Mouse (Mus musculus) hindbrain, embryonic 16.5 days (tissue): Measurements from ENCODE around the gene Mpped1. TPM values are rescaled to one million over a fixed set of nuclear protein-coding genes. Genes with fewer than 3 reads are reported as not detected.

Experiments
- ATAC-seq: fragments of 200-750 bp; cut with Nextera tagmentation; 2 replicates; pipeline ENCODE4 v1.8.0; 2017; ENCODE audit warnings: moderate TSS enrichment, moderate library complexity
- H3K27ac ChIP-seq: fragments of 300-500 bp; sonication (generic); 2 replicates; pipeline ENCODE4 v1.5.1; 2014; ENCODE audit warnings: low read depth, mild to moderate bottlenecking, control low read depth, low read length, moderate library complexity
- H3K27me3 ChIP-seq: fragments of 300-500 bp; sonication (generic); replicated peaks from 2 replicates; pipeline ENCODE4 v1.6.1; 2014; ENCODE audit warnings: low read length; ENCODE audit not compliant: control insufficient read depth, insufficient read depth
- H3K36me3 ChIP-seq: fragments of 300-500 bp; sonication (generic); 2 replicates; pipeline ENCODE4 v1.6.1; 2014; ENCODE audit warnings: mild to moderate bottlenecking, low read length, moderate library complexity, mixed read lengths; ENCODE audit not compliant: control insufficient read depth, insufficient read depth
- H3K4me1 ChIP-seq: fragments of 300-500 bp; sonication (generic); 2 replicates; pipeline ENCODE4 v1.6.1; 2014; ENCODE audit warnings: low read depth, low read length; ENCODE audit not compliant: control insufficient read depth, insufficient read depth
- H3K4me2 ChIP-seq: fragments of 300-500 bp; sonication (generic); 2 replicates; pipeline ENCODE4 v1.6.1; 2014; ENCODE audit warnings: mild to moderate bottlenecking, low read length, control low read depth, moderate library complexity
- H3K4me3 ChIP-seq: fragments of 300-500 bp; sonication (generic); 2 replicates; pipeline ENCODE4 v1.5.1; 2014; ENCODE audit warnings: mild to moderate bottlenecking, low read length, control low read depth, moderate library complexity
- H3K9ac ChIP-seq: fragments of 300-500 bp; sonication (generic); 2 replicates; pipeline ENCODE4 v1.6.1; 2014; ENCODE audit warnings: low read depth, mild to moderate bottlenecking, control low read depth, low read length, moderate library complexity
- H3K9me3 ChIP-seq: fragments of 300-500 bp; sonication (generic); 2 replicates; pipeline ENCODE4 v1.6.1; 2014; ENCODE audit warnings: mild to moderate bottlenecking, low read length, moderate library complexity; ENCODE audit not compliant: control insufficient read depth
- WGBS: fragments of 180-500 bp; shearing (Covaris S2); extraction: QIAGEN DNeasy Blood & Tissue Kit; methylation state at CpG from one replicate; pipeline ENCODE4 v1.1.7; 2014; 5-methylcytosine and 5-hydroxymethylcytosine counted together
- polyA plus RNA-seq: library from polyadenylated mRNA; unstranded; fragments of >200 nt; fragmentation: Nextera tagmentation; extraction: Ambion mirVana; gene quantifications from 2 replicates; pipeline ENCODE4 v1.2.1, GENCODE M21; 2015

The Mpped1 gene
- polyA plus RNA-seq, 1 experiment from 2014 or later: 18.9 TPM

DNA sequence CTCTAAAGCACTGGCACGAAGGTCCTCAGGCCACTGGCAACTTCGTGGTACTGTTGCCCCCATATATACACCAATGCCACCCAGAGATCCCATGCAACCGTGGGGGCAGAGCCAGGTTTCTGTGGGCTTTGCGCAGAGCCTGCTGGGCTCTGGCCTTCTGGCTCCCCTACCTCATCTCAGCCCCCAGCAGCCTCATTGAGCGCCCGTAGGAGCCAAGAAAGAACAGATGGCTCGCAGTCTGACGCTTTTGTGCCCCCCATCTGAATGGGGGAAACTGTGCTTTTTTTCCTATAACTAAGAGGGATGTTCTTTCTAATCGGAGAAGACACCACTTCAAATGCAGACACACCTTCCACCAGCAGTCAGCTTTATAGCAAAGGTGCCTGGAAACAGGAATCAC is 105.0 kb downstream of the Mpped1 start:
- Histone ChIP-seq H3K4me2 (no peak overlapping the region), H3K4me3 (no peak overlapping the region), H3K9me3 (no peaks in the 10 kb centered on the region), H3K36me3 (no peaks in the 10 kb centered on the region), H3K9ac (no peak overlapping the region), H3K27ac (no peak overlapping the region), H3K4me1 (no peaks in the 10 kb centered on the region), H3K27me3 (no peaks in the 10 kb centered on the region)
- no peak for ATAC-seq
- 70% methylated on average over 9 of the region's 9 CpGs for WGBS

- Histone ChIP-seq H3K9me3 (no peaks in the 10 kb centered on the region), H3K4me3 (no peak overlapping the region), H3K36me3 (no peaks in the 10 kb centered on the region), H3K27me3 (no peaks in the 10 kb centered on the region; the same call in 1 of the 2 replicates), H3K9ac (no peak overlapping the region), H3K4me2 (no peak overlapping the region), H3K4me1 (peaks cover 7% of the 10 kb centered on the region), H3K27ac (no peak overlapping the region)
- ATAC-seq: no peak
- WGBS: 84% methylated on average over 15 of the region's 15 CpGs
Measured at GRCm38 (mm10) chr15:83892871-83893270, 113.6 kb downstream of the Mpped1 start.

DNA sequence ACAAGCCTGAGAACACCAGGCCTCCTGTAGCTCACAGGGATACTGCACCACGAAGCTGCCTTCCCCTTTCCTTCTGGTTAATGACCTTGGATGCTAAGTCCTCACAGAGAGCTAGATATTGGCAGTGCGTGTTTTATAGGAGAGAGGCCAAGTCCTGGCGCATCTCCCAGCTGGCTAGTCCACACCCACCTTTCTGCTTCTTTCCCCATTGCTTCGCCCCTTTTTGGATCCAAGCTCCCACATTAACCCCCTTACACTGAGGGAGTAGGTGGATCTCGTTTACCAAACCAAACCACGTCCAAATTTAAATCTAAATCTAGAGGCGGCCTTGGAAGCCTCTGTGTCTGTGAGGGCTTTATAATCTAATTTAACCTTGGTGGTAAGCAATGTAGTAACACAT is 115.0 kb downstream of the Mpped1 start:
- Histone ChIP-seq H3K4me3 (no peak overlapping the region), H3K4me1 (peaks cover 7% of the 10 kb centered on the region), H3K4me2 (no peak overlapping the region), H3K27me3 (no peaks in the 10 kb centered on the region; the same call in 1 of the 2 replicates), H3K27ac (no peak overlapping the region), H3K9ac (no peak overlapping the region), H3K36me3 (no peaks in the 10 kb centered on the region), H3K9me3 (no peaks in the 10 kb centered on the region)
- ATAC-seq: no peak
- WGBS: 71% methylated on average over 7 of the region's 7 CpGs

- no peaks in the 10 kb centered on the region for H3K9me3 ChIP-seq
- WGBS: 14% methylated on average over 9 of the region's 9 CpGs
- no peak overlapping the region for H3K4me3 ChIP-seq
- H3K4me1 ChIP-seq: peaks cover 7% of the 10 kb centered on the region
- no peak overlapping the region for H3K4me2 ChIP-seq
- H3K27me3 ChIP-seq: no peaks in the 10 kb centered on the region; the same call in 1 of the 2 replicates
- H3K36me3 ChIP-seq: no peaks in the 10 kb centered on the region
- no peak overlapping the region for H3K27ac ChIP-seq
- no peak for ATAC-seq
- H3K9ac ChIP-seq: no peak overlapping the region
Measured at GRCm38 (mm10) chr15:83896011-83896410, 116.7 kb downstream of the Mpped1 start.

GRCm38 (mm10) chr15:83897286-83897685 is 118.0 kb downstream of the Mpped1 start:
- H3K4me2 ChIP-seq: peak overlapping the region; percentile 10; the same call in 1 of the 2 replicates

GRCm38 (mm10) chr15:83906472-83906871 is 127.2 kb downstream of the Mpped1 start:
- Histone ChIP-seq H3K4me3 (no peak overlapping the region), H3K27me3 (no peaks in the 10 kb centered on the region), H3K9ac (no peak overlapping the region), H3K36me3 (no peaks in the 10 kb centered on the region), H3K4me1 (no peaks in the 10 kb centered on the region), H3K9me3 (no peaks in the 10 kb centered on the region), H3K4me2 (no peak overlapping the region), H3K27ac (no peak overlapping the region)
- WGBS: 54% methylated on average over 13 of the region's 13 CpGs
- no peak; the same call in 1 of the 2 replicates for ATAC-seq

More at GRCm38 (mm10) chr15:83897286-83897685, 118.0 kb downstream of the Mpped1 start:
- Histone ChIP-seq H3K9ac (no peak overlapping the region; the same call in 1 of the 2 replicates), H3K9me3 (no peaks in the 10 kb centered on the region), H3K4me3 (no peak overlapping the region), H3K4me1 (peaks cover 7% of the 10 kb centered on the region), H3K27me3 (no peaks in the 10 kb centered on the region; the same call in 1 of the 2 replicates), H3K36me3 (no peaks in the 10 kb centered on the region), H3K27ac (no peak overlapping the region)
- 32% methylated on average over 9 of the region's 9 CpGs for WGBS
- ATAC-seq: peak; percentile 77; the same call in 1 of the 2 replicates

Other genes starting within 250 kb of the Mpped1 start
- 11.5 and 12.7 TPM in 2 replicates for gene Tspo, start 215.9 kb upstream of the Mpped1 start, polyA plus RNA-seq
- gene Mcat, start 215.7 kb upstream of the Mpped1 start, polyA plus RNA-seq: 29.4 and 32.7 TPM in 2 replicates
- gene Ttll12, start 184.3 kb upstream of the Mpped1 start, polyA plus RNA-seq: 42.6 and 49.6 TPM in 2 replicates
- 5.8 and 9.2 TPM in 2 replicates for gene Scube1, start 54.4 kb upstream of the Mpped1 start, polyA plus RNA-seq